Mouse (Mus musculus): ENCODE results near the gene Ifitm3. TPM values are rescaled to one million over a fixed set of nuclear protein-coding genes. Genes with fewer than 3 reads are reported as not detected.
"Not testable (repeated sequence)": the region's sequence is repeated elsewhere in the genome, so short reads cannot be mapped to it uniquely, and the experiment has no call there.

Gene Ifitm3
- total RNA-seq, 4 experiments from 2014 or later, result 12.2 to 26.6 (median 17.7) TPM

DNA sequence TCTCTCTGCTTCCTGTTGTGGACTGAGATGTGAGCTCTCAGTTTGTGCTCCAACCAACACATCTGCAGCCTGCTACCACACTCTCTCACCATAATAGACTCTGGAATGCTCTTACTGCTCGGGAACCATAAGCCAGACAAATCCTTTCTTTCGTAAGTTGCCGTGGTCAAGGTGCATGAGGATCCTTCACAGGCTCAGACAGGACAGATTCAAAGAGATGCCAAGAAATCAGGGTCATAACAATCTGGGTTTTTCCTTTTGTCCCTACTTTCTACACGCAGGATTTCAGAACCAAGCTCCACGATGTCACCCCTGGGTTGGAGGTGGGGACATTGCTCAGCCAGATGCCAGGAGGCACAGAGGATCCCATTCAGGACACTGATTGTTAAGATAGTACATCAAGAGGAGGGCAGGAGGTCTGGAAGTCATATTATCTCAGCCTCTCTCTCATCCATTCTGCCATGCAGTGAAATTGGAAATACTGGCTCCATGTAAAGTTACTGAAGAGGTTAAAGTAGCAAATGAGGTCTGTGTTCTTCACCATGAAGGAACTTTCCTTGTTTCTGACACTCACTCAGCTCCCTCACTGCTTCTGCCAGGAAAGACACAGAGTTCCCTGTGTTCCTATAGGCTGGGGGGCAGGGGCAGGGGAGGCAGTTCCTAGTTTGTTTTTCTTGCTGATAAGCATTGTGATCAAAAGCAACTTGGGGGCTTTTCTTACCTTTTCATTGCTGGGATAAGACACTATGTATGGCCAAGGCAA is 7.1 kb downstream of the Ifitm3 start:
- DNase-seq (ENCODE audit: low spot score in 2 of 2), result no peak

DNA sequence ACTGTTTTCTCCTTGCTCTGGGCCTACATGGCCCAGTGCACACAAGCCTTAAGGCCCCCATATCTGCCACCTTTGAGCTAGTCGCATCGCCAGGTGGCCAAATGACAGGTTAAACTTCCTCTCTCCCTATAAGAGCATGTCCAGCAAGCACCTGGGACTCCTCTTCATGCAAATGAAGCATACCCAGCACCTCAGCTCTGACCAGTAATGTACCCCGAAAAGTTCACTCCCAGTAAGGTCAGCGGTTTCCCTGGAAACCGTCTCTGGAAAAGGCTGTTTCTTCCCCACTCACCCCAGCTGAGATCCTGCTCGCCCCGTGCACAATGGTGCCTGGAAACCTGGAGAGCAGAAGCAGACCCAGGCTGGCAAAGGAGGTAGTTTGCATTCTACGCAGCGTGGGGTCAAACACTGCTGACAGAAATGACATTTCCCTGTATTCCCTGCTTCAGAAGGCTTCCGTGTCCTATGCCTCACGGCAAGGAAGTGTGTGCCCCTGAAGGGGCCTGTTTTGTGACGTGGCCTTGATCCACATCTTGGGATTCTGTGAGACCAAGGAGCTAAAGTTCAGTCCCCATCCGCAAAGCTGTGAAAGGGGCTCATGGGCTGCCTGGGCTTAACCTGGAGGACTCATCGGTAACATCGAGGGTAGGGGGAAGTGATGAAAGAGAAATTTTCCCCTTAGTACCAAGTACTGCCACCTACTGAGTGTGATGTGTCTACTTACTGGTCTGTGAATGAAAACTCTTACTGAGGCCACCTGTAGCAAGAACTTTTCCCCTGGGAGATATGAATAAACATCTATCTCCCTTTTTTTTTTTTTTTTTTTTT is 9.5 kb downstream of the Ifitm3 start:
- DNase-seq (ENCODE audit: low spot score in 2 of 2), result no peak

DNA sequence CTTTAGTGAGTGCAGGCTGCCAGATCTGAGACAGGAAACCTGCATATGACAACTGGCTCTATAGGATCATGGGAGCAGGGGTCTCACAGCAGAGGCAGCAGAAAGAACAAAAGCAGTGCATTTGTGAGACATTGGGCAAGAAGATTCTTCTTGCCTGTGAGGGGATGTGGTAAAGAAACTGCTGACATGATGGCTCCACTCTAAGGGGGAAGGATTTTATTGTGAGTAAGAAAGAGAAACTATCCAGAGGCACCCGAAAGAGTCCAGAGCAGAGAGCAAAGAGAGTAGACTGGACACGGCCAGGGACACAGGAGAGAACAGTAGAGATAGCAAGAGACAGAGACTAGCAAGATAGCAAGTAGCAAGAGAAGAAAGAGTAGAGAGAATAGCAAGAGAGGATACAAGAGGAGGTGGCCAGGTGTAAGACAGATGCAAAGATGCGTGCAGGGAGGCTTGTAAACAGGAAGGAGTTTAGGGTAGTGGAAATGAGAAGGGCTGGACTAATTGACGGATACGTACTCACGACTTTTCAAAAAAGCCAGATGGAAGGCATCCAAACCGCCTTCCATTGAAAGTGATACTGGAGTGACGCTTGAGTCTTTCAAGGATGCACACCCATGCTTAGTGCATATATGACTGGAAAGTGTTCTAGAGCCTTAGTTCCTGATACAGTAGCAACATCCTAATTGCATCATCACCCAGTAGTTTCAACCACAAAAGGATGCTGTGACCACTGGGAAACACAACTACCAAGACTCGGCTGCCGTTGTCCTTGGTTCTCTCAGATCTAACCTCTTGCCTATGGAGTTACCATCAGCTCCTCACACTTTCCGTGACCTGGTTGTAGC is 11.5 kb downstream of the Ifitm3 start:
- no peak for DNase-seq (ENCODE audit: low spot score in 2 of 2)

DNA sequence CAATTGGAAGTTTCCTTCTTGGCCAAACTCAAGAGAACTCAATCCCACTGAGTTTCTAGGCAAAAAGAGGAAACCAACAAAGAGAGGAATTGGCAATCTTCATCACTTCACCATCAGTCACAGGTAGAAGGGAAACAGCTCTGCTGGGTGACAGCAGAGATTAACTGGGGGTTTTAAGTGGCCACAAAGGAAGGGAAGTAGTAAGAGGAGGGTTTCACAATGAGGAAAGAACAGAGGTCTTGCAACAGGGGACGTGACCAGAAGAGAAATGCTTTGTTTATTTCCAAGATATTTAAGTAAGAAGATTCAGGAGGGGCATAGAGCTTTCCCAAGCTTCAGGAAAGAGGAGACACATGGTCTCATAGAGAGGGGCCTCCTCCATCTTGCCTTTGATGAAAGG is 12.8 kb downstream of the Ifitm3 start:
- no peak for DNase-seq (ENCODE audit: low spot score in 2 of 2)

DNA sequence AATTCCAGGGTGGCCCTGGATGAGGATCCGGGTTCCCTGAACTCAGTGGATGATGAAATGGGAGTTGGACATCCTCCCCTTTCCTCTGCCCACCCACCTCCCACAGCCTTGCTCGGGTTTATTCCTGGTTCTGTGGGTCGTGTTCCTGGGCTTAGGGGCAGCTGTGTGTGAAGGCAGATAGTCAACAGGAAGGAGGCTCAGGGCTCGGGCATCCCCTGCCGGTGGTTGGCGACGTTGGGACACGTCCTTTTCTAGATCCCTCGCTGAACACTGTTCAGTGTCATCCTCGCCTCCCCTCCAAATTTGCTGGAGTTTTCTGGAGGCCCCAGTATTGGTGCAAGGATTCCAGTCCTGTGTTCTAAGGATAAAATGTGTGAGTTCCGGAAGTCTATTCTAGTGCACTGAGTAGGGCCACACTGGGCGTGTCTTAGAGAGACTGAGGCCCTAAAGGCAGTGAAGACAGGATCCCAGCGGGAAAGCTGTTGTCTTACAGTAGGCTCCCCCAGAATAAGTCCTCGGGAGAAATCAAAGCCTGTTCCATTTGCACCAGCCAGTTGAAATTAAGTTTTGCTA is 19.4 kb downstream of the Ifitm3 start:
- DNase-seq (ENCODE audit: low spot score in 2 of 2), result no peak

DNA sequence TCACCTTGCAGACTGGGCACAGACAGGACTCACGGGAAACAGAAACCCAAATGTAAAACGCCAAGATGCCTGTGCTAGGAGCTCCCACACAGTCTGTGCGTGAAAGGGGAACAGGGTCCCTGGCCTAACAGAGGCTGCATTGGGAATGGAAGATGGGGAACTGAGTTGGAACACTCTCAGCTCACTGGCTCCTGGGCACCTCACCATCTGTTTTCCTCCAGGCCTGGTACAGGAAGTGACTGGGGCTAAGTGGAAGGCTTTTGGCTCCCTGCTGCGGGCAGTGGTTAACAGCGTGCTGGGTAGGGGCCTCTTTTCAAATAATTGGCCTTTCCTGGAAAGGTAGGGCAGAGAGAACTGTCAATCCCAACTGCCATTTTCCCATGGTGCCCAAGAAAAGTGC is 19.9 kb downstream of the Ifitm3 start:
- DNase-seq (ENCODE audit: low spot score in 2 of 2), result no peak

DNA sequence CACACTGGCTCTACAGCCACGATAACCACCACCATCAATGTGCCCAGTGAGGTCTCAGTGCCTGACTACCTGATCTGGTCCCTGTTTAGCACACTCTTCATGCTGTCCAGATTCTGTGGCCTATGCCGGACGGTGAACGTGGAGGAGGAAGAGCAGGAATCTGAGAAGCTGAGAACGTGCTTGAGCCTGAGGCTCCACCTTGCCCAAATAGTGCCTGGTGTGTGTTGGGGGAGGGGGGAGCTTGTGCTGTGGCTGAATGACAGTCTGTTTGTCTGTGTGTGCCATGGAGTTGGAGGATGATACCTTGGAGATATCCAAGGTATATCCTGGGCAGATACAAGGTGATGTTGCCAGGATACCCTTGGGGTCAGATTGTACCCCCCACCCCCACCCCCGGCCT is 20.4 kb downstream of the Ifitm3 start:
- no peak for DNase-seq (ENCODE audit: low spot score in 2 of 2)

DNA sequence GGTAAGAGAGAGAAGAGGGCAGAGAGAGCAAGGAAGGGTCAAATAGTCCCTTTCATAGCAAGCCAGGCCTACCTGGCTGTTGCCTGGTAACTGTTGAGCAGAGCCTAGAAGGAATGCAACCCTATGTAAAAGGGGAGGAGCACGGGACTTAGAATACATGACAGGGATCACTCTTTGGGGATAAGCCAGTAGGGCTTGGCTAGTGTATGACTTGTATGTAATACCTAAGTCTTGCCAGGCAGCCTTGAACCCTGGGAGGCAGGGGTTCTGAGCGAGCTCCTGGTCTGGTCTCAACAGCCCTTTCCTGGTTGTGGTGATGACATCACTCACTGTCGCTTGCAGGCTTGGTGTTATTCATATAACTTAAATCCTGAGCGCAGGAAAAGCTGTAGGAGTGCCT is 21.5 kb downstream of the Ifitm3 start:
- no peak for DNase-seq (ENCODE audit: low spot score in 2 of 2)

DNA sequence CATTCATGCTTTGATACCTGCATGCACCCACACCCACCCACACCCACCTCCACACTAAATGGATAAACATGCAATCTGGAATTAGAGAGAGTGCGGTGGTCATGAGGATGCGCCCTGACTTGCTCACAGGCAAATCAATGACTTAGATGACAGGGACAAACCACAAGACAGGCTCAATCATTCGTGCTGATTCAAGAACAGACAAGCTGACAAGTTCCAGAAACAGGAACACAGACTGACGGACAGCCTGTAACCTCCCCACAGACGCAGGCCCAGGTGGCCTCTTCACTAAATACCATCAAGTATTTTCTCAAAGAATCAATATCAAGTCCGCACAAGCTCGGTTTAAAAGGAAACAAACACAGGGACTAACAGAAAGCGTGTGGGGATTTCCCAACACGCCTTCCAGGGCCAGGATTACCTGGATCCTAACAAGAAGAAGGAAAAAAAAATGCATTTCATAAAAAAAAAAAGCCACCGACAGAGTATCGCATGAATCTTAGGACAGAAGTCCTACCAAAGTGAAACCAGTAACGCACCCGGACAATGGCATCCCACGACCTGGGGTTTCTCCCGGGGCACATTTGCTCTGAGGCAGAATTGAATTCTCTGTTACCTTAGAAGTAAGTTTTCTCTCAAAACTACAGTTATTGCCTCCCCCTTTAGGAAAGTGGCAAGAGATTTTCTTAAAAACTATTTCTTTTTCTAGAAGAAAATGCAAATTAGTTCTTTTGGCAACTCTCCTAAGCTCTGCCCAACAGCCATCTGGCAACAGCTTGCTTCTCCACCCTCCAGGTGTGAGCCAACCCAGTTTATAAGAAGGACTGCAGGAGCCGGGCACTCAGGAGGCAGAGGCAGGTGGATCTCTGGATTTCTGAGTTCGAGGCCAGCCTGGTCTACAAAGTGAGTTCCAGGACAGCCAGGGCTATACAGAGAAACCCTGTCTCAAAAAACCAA is 23.1 kb downstream of the Ifitm3 start:
- DNase-seq (ENCODE audit: low spot score in 2 of 2), result peak in 1 of 2 experiments; percentile 38

DNA sequence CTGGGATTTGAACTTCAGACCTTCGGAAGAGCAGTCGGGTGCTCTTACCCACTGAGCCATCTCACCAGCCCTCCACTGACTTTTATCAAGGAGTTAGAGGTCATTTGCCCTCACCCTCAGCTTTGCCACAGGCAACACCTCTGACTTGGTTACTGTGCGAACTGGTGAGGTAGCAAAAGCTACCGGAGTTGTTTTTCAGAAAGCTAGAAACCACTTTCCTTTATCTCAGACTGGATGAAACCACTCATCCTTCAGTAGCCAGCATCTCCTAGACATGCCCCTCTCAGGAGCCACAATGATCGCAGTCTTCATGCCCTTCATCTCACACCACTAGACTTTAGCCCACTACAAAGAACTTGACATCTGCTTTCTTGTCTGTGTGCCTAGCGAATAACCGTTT is 27.6 kb downstream of the Ifitm3 start:
- DNase-seq (ENCODE audit: low spot score in 2 of 2), result no peak

DNA sequence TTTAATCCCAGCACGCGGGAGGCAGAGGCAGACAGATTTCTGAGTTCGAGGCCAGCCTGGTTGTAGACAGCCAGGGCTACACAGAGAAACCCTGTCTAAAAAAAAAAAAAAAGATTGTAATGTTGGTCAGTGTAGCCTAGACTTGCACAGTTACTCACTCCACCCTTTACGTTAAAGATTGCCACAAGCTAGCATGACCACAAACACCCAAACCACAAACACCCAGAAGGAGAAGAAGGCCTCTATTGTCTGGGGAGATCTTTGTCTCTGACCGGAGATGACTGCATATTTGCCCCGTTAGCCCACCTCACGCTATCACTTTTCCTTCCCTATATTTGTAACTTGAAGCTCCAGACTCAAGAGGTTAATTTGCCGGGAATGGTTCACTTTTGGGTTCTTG is 28.9 kb downstream of the Ifitm3 start:
- DNase-seq (ENCODE audit: low spot score in 2 of 2), result no peak

DNA sequence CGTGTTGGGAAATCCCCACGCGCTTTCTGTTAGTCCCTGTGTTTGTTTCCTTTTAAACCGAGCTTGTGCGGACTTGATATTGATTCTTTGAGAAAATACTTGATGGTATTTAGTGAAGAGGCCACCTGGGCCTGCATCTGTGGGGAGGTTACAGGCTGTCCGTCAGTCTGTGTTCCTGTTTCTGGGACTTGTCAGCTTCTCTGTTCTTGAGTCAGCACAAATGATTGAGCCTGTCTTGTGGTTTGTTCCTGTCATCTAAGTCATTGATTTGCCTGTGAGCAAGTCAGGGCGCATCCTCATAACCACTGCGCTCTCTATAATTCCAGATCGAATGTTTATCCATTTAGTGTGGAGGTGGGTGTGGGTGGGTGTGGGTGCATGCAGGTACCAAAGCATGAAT is 33.9 kb downstream of the Ifitm3 start:
- not testable (repeated sequence) for DNase-seq (ENCODE audit: low spot score in 2 of 2)

DNA sequence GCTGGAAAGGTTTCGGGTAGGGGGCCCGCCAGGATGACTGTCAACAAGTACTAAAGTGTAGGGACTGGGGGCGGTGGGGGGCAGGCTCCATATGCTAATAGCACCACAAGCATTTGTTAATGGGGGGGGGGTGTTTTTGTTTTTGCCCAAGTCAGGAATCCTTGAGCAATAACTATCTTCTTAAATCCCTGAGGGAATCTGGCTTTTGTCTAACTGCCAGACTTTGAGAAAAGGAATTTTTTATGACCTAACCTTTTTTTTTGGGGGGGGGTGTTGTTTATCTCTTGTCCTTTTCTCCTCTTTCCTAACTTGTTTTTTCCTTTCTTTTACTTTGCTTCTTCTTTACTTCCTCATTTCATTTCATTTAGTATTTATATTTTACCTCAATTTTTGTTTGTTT is 35.1 kb downstream of the Ifitm3 start:
- no peak for DNase-seq (ENCODE audit: low spot score in 2 of 2)

DNA sequence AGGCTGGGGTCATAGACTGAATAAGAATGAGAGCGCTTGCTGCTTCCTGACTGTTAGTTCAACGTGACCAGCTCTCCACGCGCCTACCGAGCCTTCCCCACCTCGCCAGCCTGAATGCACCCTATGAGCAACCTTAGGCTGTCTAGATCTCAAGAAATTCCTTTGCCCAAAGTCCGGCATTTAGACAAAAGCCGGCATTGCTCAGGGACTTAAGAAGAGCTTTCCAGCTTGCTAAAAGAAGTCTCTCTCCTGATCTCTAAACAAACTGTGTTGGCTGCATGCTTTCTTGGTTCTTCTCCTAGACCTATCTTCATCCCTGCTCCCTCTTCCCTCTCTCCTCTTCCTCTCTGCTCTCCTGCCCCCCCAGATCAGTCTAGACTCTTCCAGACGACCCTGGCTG is 35.6 kb downstream of the Ifitm3 start:
- DNase-seq (ENCODE audit: low spot score in 2 of 2), result no peak

DNA sequence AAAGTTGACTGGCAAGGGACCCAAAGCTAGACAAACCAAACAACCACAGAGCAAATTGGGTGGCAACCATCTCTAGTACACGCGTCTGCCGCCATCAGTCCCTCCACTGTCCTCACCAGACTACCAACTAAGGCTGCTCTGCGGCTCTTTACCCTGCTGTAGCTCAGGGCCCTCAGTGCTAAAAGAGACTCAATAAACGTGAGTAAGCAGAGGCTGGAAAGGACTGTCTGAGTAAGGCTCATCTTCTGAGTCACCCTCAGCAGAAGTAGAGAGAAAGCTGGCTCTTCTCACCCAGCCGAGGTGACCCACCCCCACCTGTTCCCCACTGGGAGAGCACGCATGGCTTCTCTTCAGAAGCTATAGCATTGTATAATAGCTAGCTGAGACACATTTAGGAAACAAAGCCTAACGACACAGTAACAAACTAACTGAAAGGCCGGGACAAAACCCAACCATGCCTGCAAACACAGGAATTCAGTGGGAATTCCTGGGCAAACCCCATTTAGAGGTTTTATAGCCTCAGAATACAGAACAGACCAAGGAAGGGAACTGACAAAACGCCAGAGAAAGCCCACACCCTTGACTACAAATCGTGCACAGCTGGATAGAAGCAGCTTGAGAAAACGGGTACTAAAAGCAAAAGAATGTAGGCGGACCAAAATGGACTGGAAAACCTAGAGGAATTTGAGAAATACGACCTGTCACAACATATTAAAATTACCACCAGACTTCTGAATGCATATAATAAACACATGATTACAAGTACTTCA is 37.0 kb downstream of the Ifitm3 start:
- DNase-seq (ENCODE audit: low spot score in 2 of 2), result peak in 1 of 2 experiments; percentile 22

DNA sequence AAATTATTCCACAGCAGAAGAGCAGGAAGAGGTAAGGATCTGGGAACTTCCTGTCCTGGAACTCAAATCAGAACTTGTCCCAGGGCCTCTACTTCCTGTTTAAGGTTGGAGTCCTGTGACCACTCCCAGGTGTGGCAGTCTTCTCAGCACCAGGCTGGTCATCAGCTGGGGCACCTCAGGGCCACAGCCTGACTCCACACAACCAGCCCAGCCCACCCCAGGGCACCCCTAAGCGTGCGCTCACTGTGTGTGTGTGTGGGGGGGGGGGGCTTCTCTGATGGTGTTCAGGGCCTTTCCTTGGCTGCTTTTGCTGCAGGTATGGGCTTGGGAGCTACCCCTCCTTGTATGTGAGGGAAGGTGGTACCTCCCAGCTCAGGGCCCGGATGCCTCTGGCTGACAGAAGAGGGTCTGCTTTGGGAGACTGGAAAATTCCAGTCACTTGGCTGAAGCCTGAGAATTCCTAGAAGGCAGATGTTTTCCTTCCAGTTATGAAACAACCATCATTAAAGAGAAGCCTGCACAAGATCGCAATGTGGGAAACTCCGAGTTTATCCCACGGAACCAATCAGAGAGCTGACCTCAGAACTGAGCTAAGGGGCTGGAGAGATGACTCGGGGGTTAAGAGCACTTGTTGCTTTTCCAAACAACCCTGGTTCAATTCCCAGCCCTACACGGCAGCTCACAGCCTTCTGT is 38.9 kb downstream of the Ifitm3 start:
- no peak for DNase-seq (ENCODE audit: low spot score in 2 of 2)

DNA sequence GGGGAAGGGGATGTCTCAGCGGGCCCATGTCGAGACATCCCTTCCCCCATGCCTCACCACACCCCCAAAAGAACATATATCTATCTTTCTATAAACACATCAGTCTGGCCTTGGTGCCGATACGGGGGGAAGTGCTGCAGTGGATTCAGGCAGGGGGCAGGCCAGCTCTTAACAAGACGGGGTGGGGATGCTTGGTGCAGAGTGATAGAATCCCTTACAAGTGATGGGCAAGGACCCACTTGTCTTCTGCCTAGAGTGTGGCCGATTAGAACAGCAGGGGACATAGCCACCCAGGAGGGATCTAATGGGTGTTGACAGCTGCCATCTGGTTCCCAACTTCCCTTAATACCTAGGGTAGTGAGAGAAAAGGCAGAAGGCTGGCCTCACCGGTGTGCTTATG is 39.6 kb downstream of the Ifitm3 start:
- DNase-seq (ENCODE audit: low spot score in 2 of 2), result no peak

DNA sequence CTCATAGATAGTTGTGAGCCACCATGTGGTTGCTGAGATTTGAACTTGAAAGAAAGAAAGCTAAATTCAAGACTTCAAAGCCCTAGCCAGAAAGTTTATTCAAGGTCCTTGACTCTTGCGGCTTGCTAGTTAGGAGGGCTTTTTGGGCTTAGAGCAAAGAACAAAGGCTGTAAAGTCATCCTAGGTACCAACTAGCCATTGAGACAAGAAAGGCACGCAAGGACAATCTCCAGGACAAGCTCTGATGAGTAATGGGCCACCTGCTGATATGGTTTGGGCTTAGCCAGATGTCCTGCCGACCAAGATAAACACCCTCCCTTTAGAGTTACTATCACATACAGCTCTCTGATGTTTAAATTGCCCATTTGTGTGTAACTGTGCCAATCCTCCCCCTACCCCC is 41.9 kb downstream of the Ifitm3 start:
- DNase-seq (ENCODE audit: low spot score in 2 of 2), result not testable (repeated sequence)
